Mouse (Mus musculus) liver, adult 2 months (tissue): ENCODE results near the gene Zdhhc22.

Source experiments
- CTCF ChIP-seq: fragments of 200-500 bp; IDR thresholded peaks from 2 replicates; pipeline ENCODE4 v1.5.1; 2011; ENCODE audit warnings: low read depth, low read length, control low read depth
- POLR2A ChIP-seq: fragments of 200-500 bp; IDR thresholded peaks from 2 replicates; pipeline ENCODE4 v1.6.1; 2011; ENCODE audit warnings: low read length, control low read depth; ENCODE audit not compliant: insufficient read depth; ENCODE audit errors: extremely low read depth

DNA sequence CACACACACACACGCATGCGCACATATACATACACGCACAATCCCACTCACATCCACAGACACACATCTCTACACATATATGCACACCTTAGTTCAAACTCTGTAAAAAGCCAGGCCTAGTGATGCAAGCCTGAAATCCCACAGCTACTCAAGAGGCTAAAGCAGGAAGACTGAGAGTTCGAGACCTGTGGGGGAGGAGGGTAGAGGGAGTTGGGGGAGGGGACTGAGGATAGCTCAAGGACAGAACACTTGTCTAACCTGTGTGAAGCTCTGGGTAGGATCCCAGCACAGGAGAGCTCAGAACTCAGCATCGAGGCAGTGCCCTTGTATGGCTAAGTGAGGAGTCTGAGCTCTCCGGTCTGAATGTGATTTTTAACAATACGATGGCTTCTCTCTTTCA lies 12.6 kb upstream of the Zdhhc22 start:
- TF ChIP-seq CTCF (no peak), POLR2A (no peak)
